Mouse (Mus musculus) spleen, adult 2 months (tissue): ENCODE measurements around the gene Il11ra1. TPM values are rescaled to one million over a fixed set of nuclear protein-coding genes. Genes with fewer than 3 reads are reported as not detected.

Experiments
- DNase-seq, 2 experiments: peaks; one replicate each; pipeline versions ENCODE4 v3.0.0 to v3.0.0-alpha.2; 2012 to 2021; ENCODE audit warnings: low spot score in 2 of 2, low read depth in 1 of 2
- H3K27ac ChIP-seq: fragments of 200-500 bp; 2 replicates; pipeline ENCODE4 v1.5.1; 2012; ENCODE audit warnings: low read length, inconsistent platforms; ENCODE audit not compliant: insufficient read depth
- H3K27me3 ChIP-seq: fragments of 200-500 bp; 2 replicates; pipeline ENCODE4 v1.6.1; 2012; ENCODE audit warnings: mild to moderate bottlenecking, moderate library complexity, low read length, inconsistent platforms; ENCODE audit not compliant: control insufficient read depth, insufficient read depth
- H3K36me3 ChIP-seq: fragments of 200-500 bp; 2 replicates; pipeline ENCODE4 v1.6.1; 2012; ENCODE audit warnings: mild to moderate bottlenecking, low read length, inconsistent platforms; ENCODE audit not compliant: control insufficient read depth, insufficient read depth
- H3K4me1 ChIP-seq: fragments of 200-500 bp; 2 replicates; pipeline ENCODE4 v1.6.1; 2011; ENCODE audit warnings: inconsistent platforms; ENCODE audit not compliant: control insufficient read depth, insufficient read depth, insufficient read length
- H3K4me3 ChIP-seq: fragments of 200-500 bp; 2 replicates; pipeline ENCODE4 v1.5.1; 2011; ENCODE audit warnings: mild to moderate bottlenecking, inconsistent platforms; ENCODE audit not compliant: insufficient read depth, insufficient read length; ENCODE audit errors: extremely low read depth
- CTCF ChIP-seq: fragments of 200-500 bp; IDR thresholded peaks from 2 replicates; pipeline ENCODE4 v1.5.1; 2011; ENCODE audit warnings: mild to moderate bottlenecking, inconsistent platforms; ENCODE audit not compliant: insufficient read depth, insufficient read length, insufficient replicate concordance; ENCODE audit errors: extremely low read depth
- POLR2A ChIP-seq: fragments of 200-500 bp; IDR thresholded peaks from 2 replicates; pipeline ENCODE4 v1.6.1; 2011; ENCODE audit warnings: low read depth, low read length, inconsistent platforms
- WGBS: fragments of 180-500 bp; shearing (Covaris S2); methylation state at CpG from one replicate; pipeline ENCODE4 v1.1.7; 2018; 5-methylcytosine and 5-hydroxymethylcytosine counted together
- polyA plus RNA-seq: library from polyadenylated mRNA; depleted of rRNA; stranded (reverse); fragments of >200 nt; gene quantifications from 2 replicates; pipeline ENCODE4 v1.2.3, GENCODE M21; 2012

Il11ra1 gene
- polyA plus RNA-seq, 1 experiment: 52.1 TPM

- H3K27me3 ChIP-seq: no peaks in the 10 kb centered on the region
- TF ChIP-seq CTCF: no peak
- no peak for TF ChIP-seq POLR2A
- H3K4me1 ChIP-seq: peaks cover 7% of the 10 kb centered on the region; the same call in 1 of the 2 replicates
- peak overlapping the region; percentile 72 for H3K4me3 ChIP-seq
- peaks cover 4% of the 10 kb centered on the region; the same call in 1 of the 2 replicates for H3K36me3 ChIP-seq
- peak; percentile 32 to 36 for DNase-seq
- peak overlapping the region; percentile 83 for H3K27ac ChIP-seq
- WGBS: under 1% methylated on average over 48 of the region's 48 CpGs
These were observed 40.8 kb downstream of the Il11ra1 start for GRCm38 (mm10) chr4:41740380-41741157.

- H3K36me3 ChIP-seq: peaks cover 4% of the 10 kb centered on the region; the same call in 1 of the 2 replicates
- peaks cover 7% of the 10 kb centered on the region; the same call in 1 of the 2 replicates for H3K4me1 ChIP-seq
- peak overlapping the region; percentile 72 for H3K4me3 ChIP-seq
- H3K27me3 ChIP-seq: no peaks in the 10 kb centered on the region
- DNase-seq: peak; percentile 92
- peak overlapping the region; percentile 83 for H3K27ac ChIP-seq
- under 1% methylated on average over 27 of the region's 27 CpGs for WGBS
- TF ChIP-seq CTCF (no peak), POLR2A (peak; percentile 86)
These were observed 41.4 kb downstream of the Il11ra1 start for GRCm38 (mm10) chr4:41741158-41741560.

- no peak for DNase-seq
- Histone ChIP-seq H3K4me3 (no peak overlapping the region), H3K4me1 (peaks cover 7% of the 10 kb centered on the region; the same call in 1 of the 2 replicates), H3K27ac (no peak overlapping the region), H3K27me3 (no peaks in the 10 kb centered on the region), H3K36me3 (0 out of 2 replicates have a peak, but pooled peaks cover 2% of the 10 kb centered on the region)
- TF ChIP-seq CTCF: no peak
- TF ChIP-seq POLR2A: no peak
- 84% methylated on average over 2 of the region's 2 CpGs for WGBS
These were observed 44.3 kb downstream of the Il11ra1 start for GRCm38 (mm10) chr4:41744131-41744530.

- no peak for DNase-seq
- TF ChIP-seq CTCF: no peak
- no peak for TF ChIP-seq POLR2A
These were observed 45.2 kb downstream of the Il11ra1 start for GRCm38 (mm10) chr4:41745021-41745420.

GRCm38 (mm10) chr4:41754797-41755337 lies 55.1 kb downstream of the Il11ra1 start, which contains the start of gene Galt:
Gene Galt, plus strand, starts transcription at chr4:41755228.
- no peaks in the 10 kb centered on the region; the same call in 1 of the 2 replicates for H3K4me1 ChIP-seq
- WGBS: 18% methylated on average over 14 of the region's 14 CpGs
- H3K36me3 ChIP-seq: peaks cover 7% of the 10 kb centered on the region; the same call in 1 of the 2 replicates
- DNase-seq: no peak
- no peak for TF ChIP-seq CTCF
- no peak for TF ChIP-seq POLR2A
- peak within 1 kb of the TSS; percentile 90 for H3K27ac ChIP-seq
- H3K4me3 ChIP-seq: peak within 1 kb of the TSS; percentile 81
- H3K27me3 ChIP-seq: no peaks in the 10 kb centered on the region

More at GRCm38 (mm10) chr4:41745021-41745420, 45.2 kb downstream of the Il11ra1 start:
- no peaks in the 10 kb centered on the region for H3K36me3 ChIP-seq
- no peak overlapping the region for H3K27ac ChIP-seq
- 76% methylated on average over 1 of the region's 1 CpGs for WGBS
- H3K4me3 ChIP-seq: no peak overlapping the region
- no peaks in the 10 kb centered on the region for H3K27me3 ChIP-seq
- peaks cover 3% of the 10 kb centered on the region; the same call in 1 of the 2 replicates for H3K4me1 ChIP-seq

GRCm38 (mm10) chr4:41755338-41756305 lies 55.8 kb downstream of the Il11ra1 start, which contains the start of gene Sigmar1:
Gene Sigmar1, minus strand, starts transcription at chr4:41756157.
- WGBS: under 1% methylated on average over 57 of the region's 57 CpGs
- peak within 1 kb of the TSS; percentile 90 for H3K27ac ChIP-seq
- DNase-seq: peak; percentile 83 to 92
- peaks cover 7% of the 10 kb centered on the region; the same call in 1 of the 2 replicates for H3K36me3 ChIP-seq
- no peaks in the 10 kb centered on the region for H3K27me3 ChIP-seq
- TF ChIP-seq CTCF (peak; percentile 71; the same call in 1 of the 2 replicates), POLR2A (peak; percentile 74)
- H3K4me1 ChIP-seq: no peaks in the 10 kb centered on the region; the same call in 1 of the 2 replicates
- peak within 1 kb of the TSS; percentile 81 for H3K4me3 ChIP-seq
